Mouse (Mus musculus) cerebellum, adult 11-12 months (tissue): ENCODE measurements at regions not wholly inside any gene's neighbourhood (a gene's known extent, or its start where the extent isn't known, plus 50 kb on each side); places are given as distances from the start of the nearest gene placed in this dataset.
A peak's percentile ranks its signal among the peaks of the same experiment; 100 is the strongest.

ENCODE experiments used
- DNase-seq: peaks from one replicate; pipeline ENCODE4 v3.0.0; 2022

- no peak for DNase-seq
Measured at GRCm38 (mm10) chr19:45288722-45289121, 53.1 kb upstream of the Lbx1 start.

- no peak for DNase-seq
Measured at GRCm38 (mm10) chr19:45297812-45298211, 62.2 kb upstream of the Lbx1 start.

- DNase-seq, result no peak
Measured at GRCm38 (mm10) chr19:45299341-45299740, 63.7 kb upstream of the Lbx1 start.

DNA sequence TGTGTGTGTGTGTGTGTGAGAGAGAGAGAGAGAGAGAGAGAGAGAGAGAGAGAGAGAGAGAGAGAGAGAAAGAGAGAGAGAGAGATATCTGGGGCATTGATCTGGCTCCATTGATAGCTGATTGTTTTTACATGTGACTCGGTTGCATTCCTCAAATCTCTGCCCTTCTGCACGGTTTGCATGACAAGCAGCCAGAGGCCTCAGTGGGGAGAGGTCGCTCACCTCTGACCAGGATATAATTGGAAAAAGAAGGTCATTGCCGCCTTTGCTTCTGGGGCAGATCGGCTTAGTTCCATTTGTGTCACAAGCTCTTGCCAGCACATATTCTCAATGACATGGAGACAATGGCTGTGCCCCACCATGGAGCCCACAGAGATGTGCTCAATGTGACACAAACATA is 63.8 kb upstream of the Btrc start:
- DNase-seq, result no peak

GRCm38 (mm10) chr19:45300691-45301431 is 62.7 kb upstream of the Btrc start:
- DNase-seq, result peak; percentile 69

GRCm38 (mm10) chr19:45301432-45301732 is 62.2 kb upstream of the Btrc start:
- DNase-seq, result no peak

DNA sequence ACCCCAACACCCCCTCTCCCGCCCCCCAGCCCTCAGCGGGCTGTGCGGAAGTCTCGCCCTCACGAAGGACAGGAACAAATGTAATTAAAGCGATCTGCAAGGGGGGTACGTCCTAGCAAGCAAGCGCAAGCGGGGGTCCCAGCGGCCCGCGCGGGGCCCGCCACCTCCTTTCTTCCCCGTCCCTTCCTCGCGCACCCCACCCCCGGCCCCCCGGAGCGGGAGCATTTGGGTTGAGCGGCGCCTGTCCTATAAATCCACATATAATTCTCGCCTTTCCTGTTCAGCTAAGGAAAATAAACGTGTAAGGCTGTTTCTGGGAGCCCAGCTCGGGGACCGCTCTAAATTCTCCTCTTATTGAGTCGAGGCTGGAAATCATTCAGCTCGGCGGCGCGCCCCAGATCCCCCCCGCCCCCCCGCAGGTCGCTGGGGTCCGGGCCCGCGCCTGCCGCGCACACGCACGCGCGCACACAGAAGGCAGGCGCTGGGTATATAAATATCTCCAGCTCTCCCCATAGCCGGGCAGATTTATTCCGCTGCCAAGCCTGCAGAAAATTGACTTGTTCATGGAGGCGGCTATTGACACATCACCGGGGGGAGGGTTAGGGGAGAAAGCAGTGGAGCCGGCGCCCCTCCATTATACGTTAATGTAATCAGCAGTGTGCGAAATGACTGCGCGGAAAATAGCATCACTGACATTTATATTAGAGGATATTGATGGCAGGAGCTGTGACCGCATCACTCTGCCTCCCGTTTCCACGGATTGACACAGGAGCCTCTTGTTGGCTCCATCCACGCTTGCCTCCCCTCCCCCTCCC is 61.6 kb upstream of the Btrc start:
- peak; percentile 83 for DNase-seq

- peak; percentile 72 for DNase-seq
Measured at GRCm38 (mm10) chr19:45302548-45303241, 60.8 kb upstream of the Btrc start.

DNA sequence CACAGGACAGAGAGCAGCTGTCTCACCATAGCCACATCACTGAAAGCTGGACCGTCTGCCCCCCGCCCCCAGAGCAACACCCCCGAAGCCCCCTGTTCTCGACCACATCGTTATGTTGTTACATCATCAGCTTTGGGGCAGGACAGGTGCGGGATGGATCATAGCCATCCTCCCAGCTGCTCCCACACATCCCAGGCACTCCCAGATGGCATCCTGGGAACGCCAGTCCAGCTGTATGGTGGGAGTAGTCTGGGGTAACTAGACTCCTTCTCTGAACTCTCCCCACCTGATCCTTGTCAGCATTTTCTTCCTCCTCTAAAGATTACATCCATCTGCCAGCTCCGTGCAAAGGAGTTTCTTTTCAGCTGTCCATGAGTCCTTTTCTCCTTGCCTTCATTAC is 59.0 kb upstream of the Btrc start:
- DNase-seq, result no peak

GRCm38 (mm10) chr19:45307299-45308275 is 55.9 kb upstream of the Btrc start:
- DNase-seq, result no peak

DNA sequence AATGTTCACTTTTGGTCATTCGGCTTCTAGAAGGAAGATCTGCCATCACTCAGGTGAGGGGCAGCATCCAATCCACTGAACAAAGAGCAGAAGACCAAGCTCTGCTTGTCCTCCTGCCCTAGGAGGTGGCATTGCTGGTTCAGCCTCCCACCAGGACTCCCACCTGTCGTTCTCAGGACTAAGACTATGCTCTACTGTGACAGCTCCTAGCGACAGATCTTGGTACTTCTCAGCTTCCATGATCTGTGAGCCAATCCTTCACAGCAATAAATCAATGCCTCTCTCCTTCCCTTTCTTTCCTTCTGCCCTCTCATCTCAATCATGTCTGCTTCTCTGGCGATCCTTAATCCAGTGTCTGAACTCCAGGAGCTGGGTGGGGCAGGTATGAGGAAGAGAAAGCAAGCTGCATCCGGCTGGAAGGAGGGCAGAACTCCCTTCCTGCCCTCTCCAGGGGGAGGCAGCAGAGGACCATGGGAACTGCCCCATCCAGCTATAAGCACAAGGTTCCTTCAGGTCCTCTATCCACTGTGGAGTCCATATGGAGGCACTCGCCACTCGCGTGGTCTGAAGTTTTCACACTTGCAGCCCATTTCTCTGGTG is 54.8 kb upstream of the Btrc start:
- no peak for DNase-seq

DNA sequence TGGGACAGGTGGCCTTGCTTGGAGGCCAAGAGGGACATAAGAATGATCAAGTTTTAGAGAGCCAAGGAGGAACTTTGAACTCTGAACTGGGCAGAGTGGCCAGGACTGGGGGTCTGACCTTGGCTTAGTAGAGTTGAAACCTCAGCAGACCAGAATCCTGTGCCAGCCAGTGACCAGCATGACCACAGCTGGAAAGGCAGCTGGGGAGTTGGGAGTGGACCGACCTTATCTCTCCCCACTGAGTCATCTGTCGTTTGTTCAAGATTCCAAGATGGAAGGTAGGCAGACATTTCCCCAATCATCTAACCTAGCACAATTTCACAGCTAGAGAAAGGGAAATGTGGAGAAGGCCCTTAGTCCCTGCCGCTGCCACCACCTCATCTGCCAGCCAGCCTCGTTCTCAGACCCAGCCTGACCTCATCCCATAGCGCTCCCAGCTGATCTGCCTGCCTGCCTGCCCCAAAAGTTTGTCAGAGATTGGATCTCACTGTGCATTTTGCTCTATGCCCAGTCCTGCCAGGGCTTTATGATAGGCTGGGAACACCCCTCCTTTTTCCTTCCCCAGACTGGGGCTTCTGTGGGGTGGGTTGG is 53.1 kb upstream of the Btrc start:
- DNase-seq, result no peak

DNA sequence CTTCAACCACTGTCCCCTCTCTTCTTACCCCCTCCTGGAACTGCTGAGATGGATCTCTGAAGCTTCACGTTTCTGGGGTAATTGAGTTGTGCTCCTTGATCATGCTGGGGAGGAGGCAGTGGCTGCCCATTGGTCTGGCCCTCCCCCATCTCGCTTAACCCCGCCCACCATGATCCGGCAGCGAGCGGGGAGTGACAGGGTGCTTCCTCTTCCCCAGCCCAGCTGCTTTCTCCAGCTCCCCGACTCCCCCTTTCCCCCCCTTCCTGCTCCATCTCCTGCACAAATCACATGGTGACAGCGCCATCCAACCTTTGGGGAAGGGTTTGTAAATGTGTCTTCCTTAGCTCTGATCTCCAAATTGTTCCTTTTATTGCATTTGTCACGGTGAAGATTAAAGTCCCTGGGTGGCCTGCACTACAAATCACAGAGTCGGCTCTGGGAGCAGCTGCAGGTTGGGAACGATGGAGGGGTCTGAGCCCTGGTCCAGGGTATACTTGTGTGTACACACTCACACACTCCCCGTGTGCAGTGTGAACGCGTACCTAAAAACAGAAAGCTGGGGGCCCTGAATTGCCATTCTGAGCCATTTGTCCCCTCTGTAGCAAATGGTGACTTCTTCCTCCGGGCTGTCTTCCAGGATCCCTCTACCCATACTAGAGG is 52.5 kb upstream of the Btrc start:
- DNase-seq, result peak; percentile 51

GRCm38 (mm10) chr19:45311831-45312537 is 51.5 kb upstream of the Btrc start:
- no peak for DNase-seq

DNA sequence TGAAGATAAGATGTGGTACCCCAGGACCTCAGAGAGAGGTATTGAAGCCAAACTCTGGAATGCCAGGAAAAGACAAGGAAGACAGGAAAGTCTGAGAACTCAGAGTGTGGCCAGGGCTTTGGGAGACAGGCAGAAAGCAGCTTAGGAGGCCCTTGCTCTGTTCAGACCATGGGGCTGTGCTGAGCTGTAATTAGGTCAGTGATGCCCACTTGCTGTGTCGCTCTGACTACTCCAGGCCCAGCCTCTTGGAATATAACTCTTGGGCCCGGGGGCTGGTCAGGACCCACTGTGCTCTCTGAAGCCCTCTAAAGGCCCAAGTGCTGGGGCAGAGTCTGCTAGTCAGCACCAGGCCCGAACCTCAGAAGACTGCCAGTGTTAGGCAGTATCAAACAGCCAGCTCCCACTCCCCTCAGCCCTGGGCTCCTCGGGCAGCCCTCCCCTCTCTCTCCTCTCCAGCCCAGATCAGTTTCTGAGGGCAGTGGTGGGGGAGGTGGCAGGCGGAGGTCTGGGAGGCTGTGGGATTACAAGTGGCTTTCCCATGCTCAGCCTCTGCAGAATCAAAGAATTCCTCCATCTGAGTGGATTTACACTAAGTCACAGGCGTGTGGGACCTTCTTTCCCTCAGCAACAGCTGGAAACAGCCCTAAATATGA is 50.7 kb upstream of the Btrc start:
- no peak for DNase-seq
